Mouse (Mus musculus) neural tube, embryonic 12.5 days (tissue): Measurements from ENCODE around the gene Slc43a2. TPM values are rescaled to one million over a fixed set of nuclear protein-coding genes. Genes with fewer than 3 reads are reported as not detected.

Experiments used
- microRNA-seq: library from miRNA; unstranded; fragments of <30 nt; microRNA quantifications from one replicate; pipeline ENCODE4, GENCODE M21; 2017
- polyA plus RNA-seq: library from polyadenylated mRNA; unstranded; fragments of >200 nt; fragmentation: Nextera tagmentation; extraction: Ambion mirVana; gene quantifications from 2 replicates; pipeline ENCODE4 v1.2.1, GENCODE M21; 2016

Gene Slc43a2
- polyA plus RNA-seq, 1 experiment from 2014 or later = 14.2 TPM

Small RNA genes lying within 50 kb of the gene (microRNA-seq; reads per million reads assigned to microRNA genes)
- gene Mir3971 = not detected

Other genes starting within 250 kb of the Slc43a2 start
- gene Rpa1, start 183.4 kb upstream of the Slc43a2 start, polyA plus RNA-seq = 95.9 and 103 TPM in 2 replicates
- gene Smyd4, start 183.3 kb upstream of the Slc43a2 start, polyA plus RNA-seq = 13.5 and 15.1 TPM in 2 replicates
- 72.8 and 73.2 TPM in 2 replicates for gene Serpinf1, start 109.0 kb upstream of the Slc43a2 start, polyA plus RNA-seq
- gene Serpinf2, start 92.1 kb upstream of the Slc43a2 start, polyA plus RNA-seq = 0.18 and 0.40 TPM in 2 replicates
- 8.2 and 9.0 TPM in 2 replicates for gene Wdr81, start 77.0 kb upstream of the Slc43a2 start, polyA plus RNA-seq
- gene Tlcd2, start 70.0 kb upstream of the Slc43a2 start, polyA plus RNA-seq = 8.3 and 8.6 TPM in 2 replicates
- gene Prpf8, start 44.9 kb upstream of the Slc43a2 start, polyA plus RNA-seq = 68.3 and 69.2 TPM in 2 replicates
- gene Rilp, start 21.6 kb upstream of the Slc43a2 start, polyA plus RNA-seq = 0.52 and 0.76 TPM in 2 replicates
- 4.9 and 5.8 TPM in 2 replicates for gene Scarf1, start 18.2 kb upstream of the Slc43a2 start, polyA plus RNA-seq
- gene Pitpna, start 56.4 kb downstream of the Slc43a2 start, polyA plus RNA-seq = 134 and 140 TPM in 2 replicates
- 31.4 and 31.5 TPM in 2 replicates for gene Inpp5k, start 99.3 kb downstream of the Slc43a2 start, polyA plus RNA-seq
- gene Myo1c, start 118.8 kb downstream of the Slc43a2 start, polyA plus RNA-seq = 14.0 and 16.8 TPM in 2 replicates
- gene Crk, start 147.6 kb downstream of the Slc43a2 start, polyA plus RNA-seq = 127 and 137 TPM in 2 replicates
- 1,355 and 1,381 TPM in 2 replicates for gene Ywhae, start 201.2 kb downstream of the Slc43a2 start, polyA plus RNA-seq